Mouse (Mus musculus) cortical plate, adult 2 months (tissue): ENCODE data around the gene Lancl1.

Experiments used
- CTCF ChIP-seq: fragments of 200-500 bp; IDR thresholded peaks from 2 replicates; pipeline ENCODE4 v1.5.1; 2011; ENCODE audit warnings: mild to moderate bottlenecking, control low read depth, low read length; ENCODE audit not compliant: insufficient read depth; ENCODE audit errors: extremely low read depth
- POLR2A ChIP-seq: fragments of 200-500 bp; IDR thresholded peaks from 2 replicates; pipeline ENCODE4 v1.6.1; 2011; ENCODE audit warnings: mild to moderate bottlenecking, low read length, control low read depth; ENCODE audit not compliant: insufficient read depth; ENCODE audit errors: extremely low read depth

DNA sequence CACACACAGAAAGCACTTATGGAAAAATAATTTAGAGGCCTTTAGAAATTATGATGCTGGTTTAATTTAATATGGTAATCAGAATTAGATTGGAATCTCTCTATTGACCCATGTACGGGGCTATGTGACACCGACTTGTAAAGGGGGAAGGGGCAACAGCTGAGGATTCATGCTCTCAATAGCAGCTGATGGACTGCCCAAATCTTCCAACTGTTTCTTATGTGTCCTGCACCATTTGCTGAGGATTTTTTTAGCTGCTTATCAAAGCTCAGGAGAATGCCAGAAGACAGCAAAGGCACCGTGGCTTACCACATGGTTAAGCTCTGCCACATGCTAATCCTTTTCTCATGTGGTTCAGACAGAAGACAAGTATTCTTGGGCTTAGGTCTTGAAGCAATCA, 87.6 kb downstream of the Lancl1 start:
- no peak for TF ChIP-seq CTCF
- no peak for TF ChIP-seq POLR2A
